Mouse (Mus musculus) brain, embryonic 14.5 days (tissue): ENCODE results near the gene Tbc1d24.

Experiments used
- CTCF ChIP-seq: fragments of 200-500 bp; IDR thresholded peaks from 2 replicates; pipeline ENCODE4 v1.5.1; 2012; ENCODE audit warnings: inconsistent platforms, mild to moderate bottlenecking, moderate library complexity, borderline replicate concordance; ENCODE audit not compliant: insufficient read depth, insufficient read length; ENCODE audit errors: extremely low read depth
- POLR2A ChIP-seq: fragments of 200-500 bp; IDR thresholded peaks from 2 replicates; pipeline ENCODE4 v1.6.1; 2012; ENCODE audit warnings: mild to moderate bottlenecking, inconsistent platforms, borderline replicate concordance; ENCODE audit not compliant: poor library complexity, insufficient read depth, insufficient read length, severe bottlenecking; ENCODE audit errors: extremely low read depth

DNA sequence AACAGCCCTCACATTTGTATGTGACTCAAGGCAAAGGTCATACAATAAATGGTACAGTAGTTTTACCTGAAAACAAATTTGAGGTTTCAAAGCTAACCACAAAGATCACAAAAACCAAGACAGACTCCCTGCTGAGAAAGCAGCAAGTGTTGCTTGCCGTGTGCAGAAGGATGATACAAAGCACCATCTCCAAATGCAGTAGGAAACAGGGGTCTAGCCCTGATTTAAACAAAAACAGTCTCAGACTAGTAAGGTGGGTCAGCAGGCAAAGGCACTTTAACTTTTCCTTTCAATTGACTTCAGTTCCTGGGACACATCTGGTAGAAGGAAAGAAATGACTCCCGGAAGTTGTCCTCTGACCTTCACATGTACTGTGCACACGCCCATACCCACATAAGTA, 78.6 kb downstream of the Tbc1d24 start:
- TF ChIP-seq CTCF (no peak), POLR2A (no peak)
